Mouse (Mus musculus): ENCODE data around the gene Git2. TPM values are rescaled to one million over a fixed set of nuclear protein-coding genes. Genes with fewer than 3 reads are reported as not detected.

Git2 gene
- total RNA-seq, 2 experiments from 2014 or later = 41.1 to 48.5 TPM

GRCm38 (mm10) chr5:114799848-114800247 is 24.5 kb upstream of the Git2 start:
- no peak for DNase-seq (ENCODE audit: low spot score in 2 of 2)

GRCm38 (mm10) chr5:114797253-114797652 is 21.9 kb upstream of the Git2 start:
- DNase-seq (ENCODE audit: low spot score in 2 of 2) = no peak

- no peak for DNase-seq (ENCODE audit: low spot score in 2 of 2)
Observed at GRCm38 (mm10) chr5:114796299-114797012, 21.1 kb upstream of the Git2 start.

GRCm38 (mm10) chr5:114795653-114796052 is 20.3 kb upstream of the Git2 start:
- DNase-seq (ENCODE audit: low spot score in 2 of 2) = no peak

GRCm38 (mm10) chr5:114795231-114795630 is 19.9 kb upstream of the Git2 start:
- no peak for DNase-seq (ENCODE audit: low spot score in 2 of 2)

- no peak for DNase-seq (ENCODE audit: low spot score in 2 of 2)
Observed at GRCm38 (mm10) chr5:114794609-114795008, 19.3 kb upstream of the Git2 start.

- no peak for DNase-seq (ENCODE audit: low spot score in 2 of 2)
Observed at GRCm38 (mm10) chr5:114793317-114793716, 18.0 kb upstream of the Git2 start.

- no peak for DNase-seq (ENCODE audit: low spot score in 2 of 2)
Observed at GRCm38 (mm10) chr5:114785196-114785595, 9.9 kb upstream of the Git2 start.

GRCm38 (mm10) chr5:114784622-114785165 is 9.4 kb upstream of the Git2 start:
- DNase-seq (ENCODE audit: low spot score in 2 of 2) = no peak

GRCm38 (mm10) chr5:114783405-114784163 is 8.3 kb upstream of the Git2 start:
- DNase-seq (ENCODE audit: low spot score in 2 of 2) = no peak

GRCm38 (mm10) chr5:114782991-114783390 is 7.7 kb upstream of the Git2 start:
- DNase-seq (ENCODE audit: low spot score in 2 of 2) = no peak

- no peak for DNase-seq (ENCODE audit: low spot score in 2 of 2)
Observed at GRCm38 (mm10) chr5:114780912-114781311, 5.6 kb upstream of the Git2 start.

- no peak for DNase-seq (ENCODE audit: low spot score in 2 of 2)
Observed at GRCm38 (mm10) chr5:114779956-114780489, 4.7 kb upstream of the Git2 start.

GRCm38 (mm10) chr5:114776174-114776573 is 857 bp upstream of the Git2 start:
- DNase-seq (ENCODE audit: low spot score in 2 of 2) = no peak

- peak; percentile 93 to 94 for DNase-seq (ENCODE audit: low spot score in 2 of 2)
Observed at GRCm38 (mm10) chr5:114774403-114775051, 790 bp downstream of the Git2 start, which contains the start of gene Ankrd13a. TSS of gene Ankrd13a (plus strand) at chr5:114774677.

- peak; percentile 42 to 45 for DNase-seq (ENCODE audit: low spot score in 2 of 2)
Observed at GRCm38 (mm10) chr5:114773780-114774179, 1.5 kb downstream of the Git2 start.

- peak; percentile 96 to 98 for DNase-seq (ENCODE audit: low spot score in 2 of 2)
Observed at GRCm38 (mm10) chr5:114773211-114773710, 2.1 kb downstream of the Git2 start.

- no peak for DNase-seq (ENCODE audit: low spot score in 2 of 2)
Observed at GRCm38 (mm10) chr5:114772456-114773203, 2.7 kb downstream of the Git2 start.

- no peak for DNase-seq (ENCODE audit: low spot score in 2 of 2)
Observed at GRCm38 (mm10) chr5:114771796-114772195, 3.5 kb downstream of the Git2 start.

GRCm38 (mm10) chr5:114769786-114770185 is 5.5 kb downstream of the Git2 start:
- no peak for DNase-seq (ENCODE audit: low spot score in 2 of 2)
